Mouse (Mus musculus) kidney, adult 2 months (tissue): Measurements from ENCODE around the gene H2al2a. TPM values are rescaled to one million over a fixed set of nuclear protein-coding genes. Genes with fewer than 3 reads are reported as not detected.
"Not testable (repeated sequence)": the region's sequence is repeated elsewhere in the genome, so short reads cannot be mapped to it uniquely, and the experiment has no call there.

Experiments used
- DNase-seq: peaks from one replicate; pipeline ENCODE4 v3.0.0; 2021
- H3K27ac ChIP-seq: fragments of 200-500 bp; 2 replicates; pipeline ENCODE4 v1.5.1; 2012; ENCODE audit warnings: low read depth, low read length, control low read depth, inconsistent platforms; ENCODE audit not compliant: insufficient read depth
- H3K27me3 ChIP-seq: fragments of 200-500 bp; replicated peaks from 2 replicates; pipeline ENCODE4 v1.6.1; 2012; ENCODE audit warnings: mild to moderate bottlenecking, moderate library complexity, low read length, inconsistent platforms; ENCODE audit not compliant: control insufficient read depth, insufficient read depth
- H3K36me3 ChIP-seq: fragments of 200-500 bp; 2 replicates; pipeline ENCODE4 v1.6.1; 2012; ENCODE audit warnings: mild to moderate bottlenecking, moderate library complexity, low read length, inconsistent platforms; ENCODE audit not compliant: control insufficient read depth, insufficient read depth
- H3K4me1 ChIP-seq: fragments of 200-500 bp; 2 replicates; pipeline ENCODE4 v1.6.1; 2011; ENCODE audit warnings: low read length; ENCODE audit not compliant: control insufficient read depth, insufficient read depth
- H3K4me3 ChIP-seq: fragments of 200-500 bp; 2 replicates; pipeline ENCODE4 v1.5.1; 2011; ENCODE audit warnings: mild to moderate bottlenecking, low read depth, low read length, control low read depth; ENCODE audit not compliant: insufficient read depth
- CTCF ChIP-seq: fragments of 200-500 bp; conservative IDR thresholded peaks from 2 replicates; pipeline ENCODE4 v1.5.1; 2011; ENCODE audit warnings: low read depth, mild to moderate bottlenecking, control low read depth, low read length, moderate library complexity, mixed read lengths; ENCODE audit not compliant: insufficient read depth, insufficient read length
- POLR2A ChIP-seq: fragments of 200-500 bp; IDR thresholded peaks from one replicate; pipeline ENCODE4 v1.6.1; 2011; ENCODE audit warnings: low read depth, low read length, control low read depth
- WGBS: fragments of 180-500 bp; shearing (Covaris S2); methylation state at CpG from one replicate; pipeline ENCODE4 v1.1.7; 2018; 5-methylcytosine and 5-hydroxymethylcytosine counted together
- polyA plus RNA-seq: library from polyadenylated mRNA; depleted of rRNA; stranded (reverse); fragments of >200 nt; gene quantifications from 2 replicates; pipeline ENCODE4 v1.2.3, GENCODE M21; 2012

Gene H2al2a
- polyA plus RNA-seq, 1 experiment: 0.41 TPM

DNA sequence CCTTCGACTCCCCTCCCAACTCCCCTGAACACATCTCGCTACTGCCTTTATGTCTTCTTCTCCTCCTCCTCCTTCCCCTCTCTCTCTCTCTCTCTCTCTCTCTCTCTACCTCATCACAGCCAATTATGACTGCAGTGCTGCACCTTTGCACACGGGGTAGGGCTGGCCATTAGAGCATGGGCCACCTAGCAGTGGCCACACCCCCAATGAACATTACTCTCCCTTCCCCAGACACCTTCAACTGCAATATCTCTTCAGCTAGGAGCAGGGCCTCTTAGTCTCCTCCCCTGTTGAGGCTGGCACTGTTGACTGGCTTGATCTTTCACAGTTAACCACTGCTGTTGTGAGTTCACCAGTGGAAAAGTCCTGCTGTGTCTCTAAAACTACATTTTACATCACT lies 10.1 kb downstream of the H2al2a start:
- Histone ChIP-seq H3K4me1 (no peaks in the 10 kb centered on the region), H3K4me3 (no peak overlapping the region), H3K27ac (no peak overlapping the region), H3K36me3 (no peaks in the 10 kb centered on the region), H3K27me3 (no peaks in the 10 kb centered on the region)
- DNase-seq: no peak
- WGBS: 78% methylated on average over 3 of the region's 3 CpGs
- TF ChIP-seq CTCF (no peak), POLR2A (no peak)

DNA sequence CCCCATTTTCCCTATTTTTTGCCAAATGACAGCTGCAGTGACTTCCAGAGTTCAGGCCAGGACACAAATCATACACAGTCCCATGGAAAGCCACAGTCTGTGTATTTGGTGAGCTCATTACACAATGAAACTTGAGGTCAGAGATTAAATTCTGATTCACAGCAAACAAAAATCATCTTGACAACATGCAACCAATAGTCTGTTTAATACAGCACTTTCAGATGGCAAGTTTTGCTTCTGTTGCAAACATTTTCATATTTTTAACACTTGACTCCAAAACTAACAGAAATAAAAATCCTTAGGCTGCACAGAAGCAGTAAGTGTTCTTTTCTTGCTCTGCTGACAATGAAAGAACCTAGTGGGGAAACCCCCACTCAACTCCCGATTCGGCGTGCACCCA lies 12.0 kb downstream of the H2al2a start:
- Histone ChIP-seq H3K27ac (no peak overlapping the region), H3K4me3 (no peak overlapping the region), H3K4me1 (no peaks in the 10 kb centered on the region), H3K27me3 (no peaks in the 10 kb centered on the region), H3K36me3 (no peaks in the 10 kb centered on the region)
- peak; percentile 20 for DNase-seq
- no peak for TF ChIP-seq POLR2A
- no peak for TF ChIP-seq CTCF
- 85% methylated on average over 3 of the region's 3 CpGs for WGBS

DNA sequence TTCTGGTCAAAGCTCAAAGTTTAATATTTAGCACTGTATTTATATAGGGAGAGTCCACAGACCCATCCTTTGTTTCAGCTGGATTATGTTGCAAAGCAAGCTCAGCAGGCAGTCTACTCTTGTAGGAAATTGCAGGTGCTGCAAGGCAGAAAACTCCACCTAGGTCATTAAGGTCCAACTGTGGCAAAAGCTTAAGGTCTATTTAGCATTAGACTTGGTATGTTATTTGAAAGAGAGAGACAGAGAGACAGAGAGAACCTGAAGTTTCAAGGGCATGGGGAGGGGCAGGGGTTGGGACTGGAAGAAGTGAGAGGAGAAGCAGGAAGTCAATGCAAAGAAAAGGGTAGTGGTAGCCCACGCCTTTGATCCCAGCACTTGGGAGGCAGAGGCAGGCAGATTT lies 14.0 kb downstream of the H2al2a start:
- Histone ChIP-seq H3K27ac (no peak overlapping the region), H3K36me3 (no peaks in the 10 kb centered on the region), H3K4me1 (no peaks in the 10 kb centered on the region), H3K27me3 (no peaks in the 10 kb centered on the region), H3K4me3 (no peak overlapping the region)
- no peak for DNase-seq
- WGBS: 96% methylated on average over 1 of the region's 1 CpGs
- no peak for TF ChIP-seq CTCF

DNA sequence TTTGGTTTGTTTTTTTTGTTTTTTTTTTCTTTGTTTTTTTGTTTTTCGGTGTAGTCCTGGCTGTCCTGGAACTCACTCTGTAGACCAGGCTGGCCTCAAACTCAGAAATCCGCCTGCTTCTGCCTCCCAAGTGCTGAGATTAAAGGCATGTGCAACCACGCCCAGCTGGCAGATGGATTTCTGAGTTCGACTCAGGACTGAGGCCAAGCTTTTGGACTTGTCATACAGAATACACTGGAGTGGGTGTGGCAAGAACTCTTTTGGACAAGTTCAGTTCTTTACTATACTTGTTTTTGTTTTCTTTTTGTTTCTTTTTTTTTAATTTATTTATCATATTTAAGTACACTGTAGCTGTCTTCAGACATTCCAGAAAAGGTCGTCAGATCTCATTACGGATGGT lies 18.1 kb downstream of the H2al2a start:
- no peak overlapping the region for H3K4me3 ChIP-seq
- DNase-seq: no peak
- no peaks in the 10 kb centered on the region; the same call in 1 of the 2 replicates for H3K27me3 ChIP-seq
- no peaks in the 10 kb centered on the region for H3K36me3 ChIP-seq
- H3K27ac ChIP-seq: no peak overlapping the region
- H3K4me1 ChIP-seq: no peaks in the 10 kb centered on the region
- TF ChIP-seq CTCF: no peak
- TF ChIP-seq POLR2A: no peak
- 97% methylated on average over 6 of the region's 6 CpGs for WGBS

DNA sequence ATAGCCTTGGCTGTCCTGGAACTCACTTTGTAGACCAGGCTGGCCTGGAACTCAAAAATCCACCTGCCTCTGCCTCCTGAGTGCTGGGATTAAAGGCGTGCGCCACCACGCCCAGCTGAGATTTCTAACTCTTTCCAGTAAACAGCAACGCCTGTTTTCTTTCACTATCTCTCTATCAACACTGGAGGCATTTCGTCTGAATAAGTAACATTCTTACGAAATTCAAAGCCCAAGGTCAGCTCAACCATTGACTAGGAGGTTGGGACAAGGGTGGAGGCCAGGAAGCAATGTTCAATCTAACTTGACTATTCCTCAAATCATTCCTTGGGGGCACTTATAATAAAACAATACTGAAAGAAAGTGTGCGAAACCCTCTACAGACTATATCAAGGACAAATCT lies 18.5 kb downstream of the H2al2a start:
- WGBS: 91% methylated on average over 7 of the region's 7 CpGs
- not testable (repeated sequence) for H3K27ac ChIP-seq, H3K4me3 ChIP-seq, H3K27me3 ChIP-seq, H3K4me1 ChIP-seq, H3K36me3 ChIP-seq, DNase-seq

DNA sequence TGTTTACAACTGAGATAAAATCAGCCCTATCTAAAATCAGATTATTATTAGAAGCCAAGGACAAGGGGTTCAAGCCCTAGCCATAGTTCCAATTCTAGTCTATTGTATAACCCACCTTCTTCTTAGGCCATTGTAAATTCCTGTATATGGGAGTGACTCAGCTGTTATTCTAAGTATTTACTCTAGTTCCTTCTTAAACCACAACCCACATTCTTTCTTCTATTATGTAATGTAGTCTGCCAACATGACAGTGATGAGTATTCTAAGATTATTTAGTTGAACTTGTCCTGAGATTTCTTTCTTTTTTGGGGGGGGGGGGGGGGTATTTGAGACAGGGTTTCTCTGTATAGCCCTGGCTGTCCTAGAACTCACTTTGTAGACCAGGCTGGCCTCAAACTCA lies 19.1 kb downstream of the H2al2a start:
- not testable (repeated sequence) for DNase-seq, H3K36me3 ChIP-seq, H3K4me3 ChIP-seq, H3K4me1 ChIP-seq, H3K27me3 ChIP-seq, H3K27ac ChIP-seq

DNA sequence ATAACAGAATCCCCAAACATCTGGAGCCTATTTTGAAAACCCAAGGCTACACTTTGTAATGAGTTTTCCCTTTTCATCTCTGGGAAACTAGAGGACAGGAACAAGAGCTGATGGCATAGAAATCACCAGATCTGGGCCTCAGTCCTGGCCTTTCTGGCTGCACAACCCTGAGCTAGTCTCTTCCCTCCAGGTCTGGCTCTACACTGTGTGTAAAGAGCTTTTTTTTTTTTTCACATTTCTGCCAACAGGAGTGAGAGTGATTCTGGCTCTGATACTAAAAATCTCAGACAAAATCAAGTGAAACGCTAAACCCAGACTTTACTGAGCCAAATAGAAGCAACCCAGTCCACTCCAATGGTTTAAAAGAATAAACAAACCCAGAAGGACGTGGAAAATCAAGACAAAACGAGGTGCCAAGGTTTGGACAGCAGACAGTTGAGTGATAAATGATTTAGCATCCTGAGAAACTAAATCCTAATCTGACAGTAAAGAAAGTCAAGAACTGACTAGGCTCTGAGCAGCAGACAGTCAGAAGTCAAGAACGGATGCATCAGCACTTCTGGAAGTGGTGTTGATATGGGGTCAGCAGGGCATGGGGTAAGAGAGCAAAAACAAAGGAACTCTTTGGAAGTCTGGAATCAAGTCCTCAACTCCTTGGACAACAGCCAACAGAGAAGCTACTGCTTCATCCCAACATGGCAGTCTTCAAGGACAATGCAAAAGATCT lies 21.0 kb downstream of the H2al2a start:
- no peaks in the 10 kb centered on the region for H3K4me1 ChIP-seq
- H3K27me3 ChIP-seq: no peaks in the 10 kb centered on the region; the same call in 1 of the 2 replicates
- TF ChIP-seq POLR2A: no peak
- no peak for TF ChIP-seq CTCF
- 54% methylated on average over 4 of the region's 4 CpGs for WGBS
- no peaks in the 10 kb centered on the region for H3K36me3 ChIP-seq
- H3K27ac ChIP-seq: no peak overlapping the region
- DNase-seq: peak; percentile 10
- H3K4me3 ChIP-seq: no peak overlapping the region

DNA sequence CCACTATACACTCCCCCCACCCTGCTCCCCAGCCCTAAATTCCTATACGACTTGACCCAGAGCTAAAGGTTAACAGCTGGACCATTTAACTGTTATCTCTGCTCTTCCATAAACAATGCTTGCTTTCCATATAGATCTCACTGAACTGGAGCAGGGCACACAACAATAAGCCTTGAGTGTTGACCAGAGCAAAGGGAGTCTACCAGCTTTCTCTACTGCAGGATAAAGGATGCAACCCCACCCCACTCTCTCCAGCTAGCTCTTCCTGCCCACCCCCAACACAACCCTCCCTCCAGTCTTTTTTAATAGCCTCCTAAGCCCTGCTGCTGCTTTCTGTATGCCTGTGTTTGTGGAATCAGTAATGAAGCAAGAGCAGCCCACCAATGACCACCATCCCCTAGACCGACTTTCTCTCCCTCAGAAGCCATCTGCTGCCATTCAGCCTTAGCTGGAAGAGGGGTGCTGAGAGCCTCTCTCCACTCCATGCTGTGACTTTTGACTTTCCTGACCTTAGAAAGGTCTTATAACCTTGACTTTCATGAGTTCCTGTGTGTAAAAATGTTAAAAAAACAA lies 22.8 kb downstream of the H2al2a start:
- Histone ChIP-seq H3K27ac (no peak overlapping the region), H3K4me1 (no peaks in the 10 kb centered on the region), H3K36me3 (no peaks in the 10 kb centered on the region), H3K27me3 (no peaks in the 10 kb centered on the region; the same call in 1 of the 2 replicates), H3K4me3 (no peak overlapping the region)
- WGBS: 66% methylated on average over 2 of the region's 2 CpGs
- DNase-seq: no peak
- TF ChIP-seq CTCF (no peak), POLR2A (no peak)
